Mouse (Mus musculus): ENCODE results near the gene 6030452D12Rik. TPM values are rescaled to one million over a fixed set of nuclear protein-coding genes. Genes with fewer than 3 reads are reported as not detected.

The 6030452D12Rik gene
- not detected in 2 replicates for total RNA-seq (2014; rRNA removed; ENCODE audit: low replicate concordance)
- not detected in 2 replicates for polyA plus RNA-seq (2015; fragmentation: Nextera tagmentation; extraction: Ambion mirVana)

GRCm38 (mm10) chr8:106500018-106500685 is at the start of gene 6030452D12Rik:
Gene 6030452D12Rik, plus strand, starts transcription at chr8:106500522.
- ATAC-seq (ENCODE audit: insufficient read depth, low read depth) (no peak), DNase-seq (ENCODE audit: low spot score) (no peak)
- no peaks in the 10 kb centered on the region for H3K4me1 ChIP-seq (ENCODE audit: control insufficient read depth, insufficient read depth)

GRCm38 (mm10) chr8:106451301-106452085 is 48.8 kb upstream of the 6030452D12Rik start:
- ATAC-seq (ENCODE audit: insufficient read depth, low read depth), result no peak

More at GRCm38 (mm10) chr8:106500018-106500685, at the start of gene 6030452D12Rik:
- Histone ChIP-seq H3K4me2 (ENCODE audit: low read depth, low read length) (no peak within 1 kb of the TSS), H3K9ac (replicated peaks; ENCODE audit: low read depth, low read length) (no peak within 1 kb of the TSS), H3K4me3 (ENCODE audit: low read depth, low read length) (no peak within 1 kb of the TSS), H3K9me3 (replicated peaks; ENCODE audit: control insufficient read depth, low read length) (no peaks in the 10 kb centered on the region), H3K27ac (ENCODE audit: low read depth) (no peak within 1 kb of the TSS), H3K27me3 (ENCODE audit: control insufficient read depth, insufficient read depth, low read length) (no peaks in the 10 kb centered on the region), H3K36me3 (replicated peaks; ENCODE audit: control insufficient read depth, insufficient read depth, low read length) (no peaks in the 10 kb centered on the region)
- TF ChIP-seq EP300 (IDR thresholded peaks at IDR 0.05; ENCODE audit: low read depth) (no peak), CTCF (IDR thresholded peaks at IDR 0.05; ENCODE audit: low read depth) (no peak)
- WGBS, result 70% methylated on average over 8 of the region's 8 CpGs

GRCm38 (mm10) chr8:106452701-106453481 is 47.4 kb upstream of the 6030452D12Rik start:
- Histone ChIP-seq H3K9me3 (replicated peaks; ENCODE audit: control insufficient read depth, low read length) (no peaks in the 10 kb centered on the region), H3K27ac (ENCODE audit: low read depth) (no peak overlapping the region), H3K36me3 (replicated peaks; ENCODE audit: control insufficient read depth, insufficient read depth, low read length) (no peaks in the 10 kb centered on the region), H3K4me3 (ENCODE audit: low read depth, low read length) (no peak overlapping the region), H3K27me3 (ENCODE audit: control insufficient read depth, insufficient read depth, low read length) (no peaks in the 10 kb centered on the region), H3K9ac (replicated peaks; ENCODE audit: low read depth, low read length) (no peak overlapping the region), H3K4me1 (ENCODE audit: control insufficient read depth, insufficient read depth) (no peaks in the 10 kb centered on the region), H3K4me2 (ENCODE audit: low read depth, low read length) (no peak overlapping the region)
- ATAC-seq (ENCODE audit: insufficient read depth, low read depth) (no peak), DNase-seq (ENCODE audit: low spot score) (no peak)
- 79% methylated on average over 12 of the region's 12 CpGs for WGBS
- no peak for TF ChIP-seq CTCF (IDR thresholded peaks at IDR 0.05; ENCODE audit: low read depth)
- TF ChIP-seq EP300 (IDR thresholded peaks at IDR 0.05; ENCODE audit: low read depth), result no peak

More at GRCm38 (mm10) chr8:106451301-106452085, 48.8 kb upstream of the 6030452D12Rik start:
- Histone ChIP-seq H3K27me3 (ENCODE audit: control insufficient read depth, insufficient read depth, low read length) (no peaks in the 10 kb centered on the region), H3K27ac (ENCODE audit: low read depth) (no peak overlapping the region), H3K4me1 (ENCODE audit: control insufficient read depth, insufficient read depth) (no peaks in the 10 kb centered on the region), H3K4me2 (ENCODE audit: low read depth, low read length) (no peak overlapping the region), H3K36me3 (replicated peaks; ENCODE audit: control insufficient read depth, insufficient read depth, low read length) (no peaks in the 10 kb centered on the region), H3K4me3 (ENCODE audit: low read depth, low read length) (no peak overlapping the region), H3K9ac (replicated peaks; ENCODE audit: low read depth, low read length) (no peak overlapping the region), H3K9me3 (replicated peaks; ENCODE audit: control insufficient read depth, low read length) (no peaks in the 10 kb centered on the region)
- TF ChIP-seq EP300 (IDR thresholded peaks at IDR 0.05; ENCODE audit: low read depth) (no peak), CTCF (IDR thresholded peaks at IDR 0.05; ENCODE audit: low read depth) (no peak)
- 75% methylated on average over 6 of the region's 6 CpGs for WGBS
- DNase-seq (ENCODE audit: low spot score), result no peak

GRCm38 (mm10) chr8:106454036-106454435 is 46.3 kb upstream of the 6030452D12Rik start:
- 75% methylated on average over 11 of the region's 11 CpGs for WGBS
- DNase-seq (ENCODE audit: low spot score) (no peak), ATAC-seq (ENCODE audit: insufficient read depth, low read depth) (no peak)
- H3K9ac ChIP-seq (replicated peaks; ENCODE audit: low read depth, low read length), result no peak overlapping the region
- H3K27me3 ChIP-seq (ENCODE audit: control insufficient read depth, insufficient read depth, low read length), result no peaks in the 10 kb centered on the region
- no peaks in the 10 kb centered on the region for H3K36me3 ChIP-seq (replicated peaks; ENCODE audit: control insufficient read depth, insufficient read depth, low read length)
- no peaks in the 10 kb centered on the region for H3K9me3 ChIP-seq (replicated peaks; ENCODE audit: control insufficient read depth, low read length)
- no peak overlapping the region for H3K27ac ChIP-seq (ENCODE audit: low read depth)
- no peaks in the 10 kb centered on the region for H3K4me1 ChIP-seq (ENCODE audit: control insufficient read depth, insufficient read depth)
- H3K4me2 ChIP-seq (ENCODE audit: low read depth, low read length), result no peak overlapping the region
- no peak for TF ChIP-seq CTCF (IDR thresholded peaks at IDR 0.05; ENCODE audit: low read depth)
- TF ChIP-seq EP300 (IDR thresholded peaks at IDR 0.05; ENCODE audit: low read depth), result no peak
- H3K4me3 ChIP-seq (ENCODE audit: low read depth, low read length), result no peak overlapping the region

- DNase-seq (ENCODE audit: low spot score), result no peak
- no peak overlapping the region for H3K9ac ChIP-seq (replicated peaks; ENCODE audit: low read depth, low read length)
- no peaks in the 10 kb centered on the region for H3K27me3 ChIP-seq (ENCODE audit: control insufficient read depth, insufficient read depth, low read length)
- 60% methylated on average over 5 of the region's 5 CpGs for WGBS
- H3K9me3 ChIP-seq (replicated peaks; ENCODE audit: control insufficient read depth, low read length), result no peaks in the 10 kb centered on the region
- H3K27ac ChIP-seq (ENCODE audit: low read depth), result no peak overlapping the region
- H3K4me1 ChIP-seq (ENCODE audit: control insufficient read depth, insufficient read depth), result peaks cover 12% of the 10 kb centered on the region
- ATAC-seq (ENCODE audit: insufficient read depth, low read depth), result no peak
- no peak overlapping the region for H3K4me2 ChIP-seq (ENCODE audit: low read depth, low read length)
- H3K36me3 ChIP-seq (replicated peaks; ENCODE audit: control insufficient read depth, insufficient read depth, low read length), result no peaks in the 10 kb centered on the region
- H3K4me3 ChIP-seq (ENCODE audit: low read depth, low read length), result no peak overlapping the region
- TF ChIP-seq CTCF (IDR thresholded peaks at IDR 0.05; ENCODE audit: low read depth) (no peak), EP300 (IDR thresholded peaks at IDR 0.05; ENCODE audit: low read depth) (no peak)
Observed at GRCm38 (mm10) chr8:106462131-106462530, 38.2 kb upstream of the 6030452D12Rik start.
